Mouse (Mus musculus) lung, postnatal 25 days (tissue): ENCODE data around the gene Gm15114.
"Not testable (repeated sequence)": the region's sequence is repeated elsewhere in the genome, so short reads cannot be mapped to it uniquely, and the experiment has no call there.

Source experiments
- DNase-seq: peaks from one replicate; pipeline ENCODE4 v3.0.0; 2022; ENCODE audit warnings: low spot score

Gm15114 gene

GRCm38 (mm10) chrX:148488649-148489048 is at the start of gene Gm15114:
TSS of gene Gm15114 (plus strand) at chrX:148488949.
- not testable (repeated sequence) for DNase-seq
